Mouse (Mus musculus) brain, embryonic 14.5 days (tissue): ENCODE measurements at regions not wholly inside any gene's neighbourhood (a gene's known extent, or its start where the extent isn't known, plus 50 kb on each side); places are given as distances from the start of the nearest gene placed in this dataset.

Experiments used
- CTCF ChIP-seq: fragments of 200-500 bp; IDR thresholded peaks from 2 replicates; pipeline ENCODE4 v1.5.1; 2012; ENCODE audit warnings: inconsistent platforms, mild to moderate bottlenecking, moderate library complexity, borderline replicate concordance; ENCODE audit not compliant: insufficient read depth, insufficient read length; ENCODE audit errors: extremely low read depth
- POLR2A ChIP-seq: fragments of 200-500 bp; IDR thresholded peaks from 2 replicates; pipeline ENCODE4 v1.6.1; 2012; ENCODE audit warnings: mild to moderate bottlenecking, inconsistent platforms, borderline replicate concordance; ENCODE audit not compliant: poor library complexity, insufficient read depth, insufficient read length, severe bottlenecking; ENCODE audit errors: extremely low read depth

- TF ChIP-seq CTCF (no peak), POLR2A (no peak)
Observed at GRCm38 (mm10) chr9:41365251-41365650, 203.8 kb upstream of the Ubash3b start.
